Mouse (Mus musculus): Measurements from ENCODE around the gene Arhgef18.

Arhgef18 gene

DNA sequence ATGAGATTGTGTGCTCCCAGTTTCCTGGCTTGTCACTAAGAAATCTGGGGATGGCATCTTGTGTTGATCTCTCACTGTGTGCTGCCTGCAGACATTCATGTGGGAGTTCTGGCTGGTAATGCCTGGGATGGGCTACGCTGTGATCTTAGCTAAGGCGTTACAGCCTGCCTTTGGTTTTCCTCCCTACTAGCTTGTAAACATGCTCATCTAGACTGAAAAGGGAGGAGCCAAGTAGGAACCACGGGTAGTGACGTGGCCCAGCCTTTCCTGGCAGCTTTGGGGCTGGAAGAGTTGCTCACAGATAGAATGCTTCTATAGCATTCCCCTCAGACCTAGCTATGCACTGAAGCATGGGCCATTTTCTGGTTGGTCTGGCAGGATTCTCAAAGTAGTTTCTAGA lies 109.4 kb downstream of the Arhgef18 start:
- no peak for DNase-seq (ENCODE audit: low spot score)

Measured in layer of hippocampus, adult 9-10 months (tissue).